Mouse (Mus musculus) mammary gland, adult 2 months (tissue): ENCODE data around the gene Snx20. TPM values are rescaled to one million over a fixed set of nuclear protein-coding genes. Genes with fewer than 3 reads are reported as not detected.

Source experiments
- polyA plus RNA-seq: library from polyadenylated mRNA; depleted of rRNA; stranded (reverse); fragments of >200 nt; gene quantifications from 2 replicates; pipeline ENCODE4 v1.2.3, GENCODE M21; 2012; ENCODE audit warnings: low replicate concordance; rRNA removed

Snx20 gene
- polyA plus RNA-seq: 14.5 and 72.3 TPM in 2 replicates

GRCm38 (mm10) chr8:88635474-88636397 lies at the start of gene Snx20:
TSS of gene Snx20 (minus strand) at chr8:88636128.

GRCm38 (mm10) chr8:88646837-88647778 lies 11.2 kb upstream of the Snx20 start, which contains the start of gene Nod2:
TSS of gene Nod2 (plus strand) at chr8:88647315.

Other genes starting within 250 kb of the Snx20 start
- gene Nkd1, start 114.8 kb downstream of the Snx20 start, polyA plus RNA-seq: 15.2 and 24.2 TPM in 2 replicates
- gene Nod2, start 11.2 kb upstream of the Snx20 start, polyA plus RNA-seq: 2.8 and 3.6 TPM in 2 replicates
- gene Cyld, start 60.9 kb upstream of the Snx20 start, polyA plus RNA-seq: 8.1 and 12.3 TPM in 2 replicates